Mouse (Mus musculus) lung, adult 2 months (tissue): ENCODE results near the gene Ccdc188. TPM values are rescaled to one million over a fixed set of nuclear protein-coding genes. Genes with fewer than 3 reads are reported as not detected.
A peak's percentile ranks its signal among the peaks of the same experiment; 100 is the strongest.

Experiments used
- DNase-seq: peaks from one replicate; pipeline ENCODE4 v3.0.0; 2022
- H3K4me1 ChIP-seq: fragments of 200-500 bp; 2 replicates; pipeline ENCODE4 v1.6.1; 2011; ENCODE audit warnings: low read length; ENCODE audit not compliant: control insufficient read depth, insufficient read depth
- H3K4me3 ChIP-seq: fragments of 200-500 bp; replicated peaks from 2 replicates; pipeline ENCODE3; 2011; ENCODE audit warnings: low read depth, mild to moderate bottlenecking, control low read depth, low read length; ENCODE audit errors: extremely low read depth
- CTCF ChIP-seq: fragments of 200-500 bp; IDR thresholded peaks from 2 replicates; pipeline ENCODE4 v1.5.1; 2011; ENCODE audit warnings: mild to moderate bottlenecking, low read length, control low read depth; ENCODE audit not compliant: insufficient read depth
- POLR2A ChIP-seq: fragments of 200-500 bp; IDR thresholded peaks from 2 replicates; pipeline ENCODE4 v1.6.1; 2011; ENCODE audit warnings: low read depth, mild to moderate bottlenecking, control low read depth, low read length, borderline replicate concordance; ENCODE audit errors: extremely low read depth
- WGBS: fragments of 180-500 bp; shearing (Covaris S2); methylation state at CpG from one replicate; pipeline ENCODE4 v1.1.7; 2018; 5-methylcytosine and 5-hydroxymethylcytosine counted together
- polyA plus RNA-seq: library from polyadenylated mRNA; depleted of rRNA; stranded (reverse); fragments of >200 nt; gene quantifications from 2 replicates; pipeline ENCODE4 v1.2.3, GENCODE M21; 2012; rRNA removed

The Ccdc188 gene
- not detected in 2 replicates for polyA plus RNA-seq

GRCm38 (mm10) chr16:18217579-18217978 lies at the start of gene Ccdc188:
Gene Ccdc188, plus strand, starts transcription at chr16:18217879.
- DNase-seq: no peak
- 93% methylated on average over 4 of the region's 4 CpGs for WGBS
- H3K4me1 ChIP-seq: no peaks in the 10 kb centered on the region
- H3K4me3 ChIP-seq: no peak within 1 kb of the TSS
- no peak for TF ChIP-seq CTCF
- no peak for TF ChIP-seq POLR2A

- H3K4me3 ChIP-seq: no peak overlapping the region
- TF ChIP-seq POLR2A (no peak), CTCF (no peak)
- 55% methylated on average over 5 of the region's 5 CpGs for WGBS
- no peak for DNase-seq
- H3K4me1 ChIP-seq: no peaks in the 10 kb centered on the region
Observed at GRCm38 (mm10) chr16:18169156-18169555, 48.5 kb upstream of the Ccdc188 start.

- 88% methylated on average over 3 of the region's 3 CpGs for WGBS
- H3K4me3 ChIP-seq: no peak overlapping the region
- no peak for TF ChIP-seq POLR2A
- no peak for TF ChIP-seq CTCF
- H3K4me1 ChIP-seq: no peaks in the 10 kb centered on the region
- DNase-seq: no peak
Observed at GRCm38 (mm10) chr16:18169776-18170175, 47.9 kb upstream of the Ccdc188 start.

- peak; percentile 76 for DNase-seq
Observed at GRCm38 (mm10) chr16:18172266-18172855, 45.3 kb upstream of the Ccdc188 start.

GRCm38 (mm10) chr16:18173231-18173630 lies 44.4 kb upstream of the Ccdc188 start:
- TF ChIP-seq CTCF (no peak), POLR2A (no peak)
- WGBS: 73% methylated on average over 9 of the region's 9 CpGs
- H3K4me3 ChIP-seq: no peak overlapping the region
- no peaks in the 10 kb centered on the region for H3K4me1 ChIP-seq
- DNase-seq: no peak

More at GRCm38 (mm10) chr16:18172266-18172855, 45.3 kb upstream of the Ccdc188 start:
- peak; percentile 94 for TF ChIP-seq CTCF
- no peak for TF ChIP-seq POLR2A
- Histone ChIP-seq H3K4me3 (no peak overlapping the region), H3K4me1 (no peaks in the 10 kb centered on the region)
- WGBS: 9% methylated on average over 7 of the region's 7 CpGs

GRCm38 (mm10) chr16:18173788-18174187 lies 43.9 kb upstream of the Ccdc188 start:
- H3K4me3 ChIP-seq: no peak overlapping the region
- no peaks in the 10 kb centered on the region for H3K4me1 ChIP-seq
- no peak for DNase-seq
- TF ChIP-seq CTCF (no peak), POLR2A (no peak)
- 72% methylated on average over 11 of the region's 11 CpGs for WGBS

GRCm38 (mm10) chr16:18175817-18176541 lies 41.7 kb upstream of the Ccdc188 start:
- WGBS: 34% methylated on average over 6 of the region's 6 CpGs
- DNase-seq: no peak
- H3K4me3 ChIP-seq: no peak overlapping the region
- H3K4me1 ChIP-seq: no peaks in the 10 kb centered on the region
- no peak for TF ChIP-seq CTCF
- no peak for TF ChIP-seq POLR2A

- TF ChIP-seq POLR2A (no peak), CTCF (no peak)
- no peak for DNase-seq
- no peaks in the 10 kb centered on the region for H3K4me1 ChIP-seq
- WGBS: 80% methylated on average over 4 of the region's 4 CpGs
- H3K4me3 ChIP-seq: no peak overlapping the region
Observed at GRCm38 (mm10) chr16:18176758-18177157, 40.9 kb upstream of the Ccdc188 start.

GRCm38 (mm10) chr16:18179591-18179990 lies 38.1 kb upstream of the Ccdc188 start:
- TF ChIP-seq CTCF (no peak), POLR2A (no peak)
- Histone ChIP-seq H3K4me1 (no peaks in the 10 kb centered on the region), H3K4me3 (no peak overlapping the region)
- 27% methylated on average over 2 of the region's 2 CpGs for WGBS
- DNase-seq: no peak

GRCm38 (mm10) chr16:18181398-18181797 lies 36.3 kb upstream of the Ccdc188 start:
- H3K4me1 ChIP-seq: no peaks in the 10 kb centered on the region
- H3K4me3 ChIP-seq: no peak overlapping the region
- WGBS: 46% methylated on average over 10 of the region's 10 CpGs
- no peak for DNase-seq
- no peak for TF ChIP-seq CTCF
- no peak for TF ChIP-seq POLR2A
